Mouse (Mus musculus): ENCODE measurements at regions not wholly inside any gene's neighbourhood (a gene's known extent, or its start where the extent isn't known, plus 50 kb on each side); places are given as distances from the start of the nearest gene placed in this dataset.
"Not testable (repeated sequence)": the region's sequence is repeated elsewhere in the genome, so short reads cannot be mapped to it uniquely, and the experiment has no call there.

DNA sequence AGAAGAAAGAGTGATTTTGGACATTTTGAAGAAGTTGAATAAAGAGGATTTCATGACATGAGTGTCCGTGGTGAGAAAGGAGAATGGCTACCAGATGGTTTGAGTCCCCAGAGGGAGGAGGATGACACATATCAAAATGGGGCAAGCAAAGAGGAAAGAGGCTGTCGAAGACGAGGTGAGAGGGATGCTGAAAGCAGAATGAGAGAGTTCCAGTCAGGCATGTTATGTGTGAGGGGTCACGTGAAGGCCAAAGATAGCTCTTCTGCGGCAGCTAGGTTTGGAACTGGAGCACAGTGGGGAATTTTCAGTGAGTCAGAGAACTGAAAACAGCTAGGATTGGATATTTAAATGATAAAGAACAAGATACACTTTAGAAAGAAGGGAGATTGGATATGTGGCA is 193.3 kb upstream of the Tmc3 start:
- H3K9me3 ChIP-seq: no peaks in the 10 kb centered on the region
- no peak overlapping the region for H3K4me3 ChIP-seq
- H3K36me3 ChIP-seq: no peaks in the 10 kb centered on the region
- H3K27me3 ChIP-seq: no peaks in the 10 kb centered on the region
- H3K4me1 ChIP-seq: no peaks in the 10 kb centered on the region
- H3K27ac ChIP-seq: no peak overlapping the region
- no peak for ATAC-seq (ENCODE audit: insufficient number of reproducible peaks, insufficient read depth, low FRiP score, low TSS enrichment, low read depth)
- no peak overlapping the region for H3K4me2 ChIP-seq
- H3K9ac ChIP-seq: no peak overlapping the region
- 73% methylated on average over 5 of the region's 5 CpGs for WGBS

- ATAC-seq (ENCODE audit: insufficient number of reproducible peaks, insufficient read depth, low FRiP score, low TSS enrichment, low read depth): no peak
- no peaks in the 10 kb centered on the region for H3K27me3 ChIP-seq
- H3K27ac ChIP-seq: no peak overlapping the region
- H3K9ac ChIP-seq: no peak overlapping the region
- no peaks in the 10 kb centered on the region for H3K36me3 ChIP-seq
- H3K4me1 ChIP-seq: no peaks in the 10 kb centered on the region
- 84% methylated on average over 2 of the region's 2 CpGs for WGBS
- no peaks in the 10 kb centered on the region for H3K9me3 ChIP-seq
- no peak overlapping the region for H3K4me3 ChIP-seq
- no peak overlapping the region for H3K4me2 ChIP-seq
Measured at GRCm38 (mm10) chr7:83392181-83392580, 192.5 kb upstream of the Tmc3 start.

DNA sequence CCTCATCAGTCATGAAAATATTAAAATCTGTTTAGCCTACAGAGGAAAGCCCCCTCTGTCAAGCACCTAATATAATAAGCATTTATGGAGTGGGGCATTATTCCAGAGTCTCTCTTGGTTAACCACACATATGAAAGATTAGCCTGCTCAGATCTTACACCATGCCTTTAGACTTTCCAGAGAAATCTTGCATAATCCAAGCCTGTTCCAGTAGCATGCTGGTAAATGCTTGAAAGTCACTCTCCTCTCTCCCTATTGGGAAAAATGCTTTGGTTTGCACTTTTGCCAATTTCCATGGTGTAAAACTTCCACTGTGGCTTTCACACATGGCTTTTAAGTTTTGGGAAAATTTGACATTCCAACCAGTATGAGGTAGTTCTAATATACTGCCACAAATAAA is 192.1 kb upstream of the Tmc3 start:
- H3K9me3 ChIP-seq: no peaks in the 10 kb centered on the region
- no peak for ATAC-seq (ENCODE audit: insufficient number of reproducible peaks, insufficient read depth, low FRiP score, low TSS enrichment, low read depth)
- no peak overlapping the region for H3K27ac ChIP-seq
- H3K9ac ChIP-seq: no peak overlapping the region
- H3K36me3 ChIP-seq: no peaks in the 10 kb centered on the region
- no peaks in the 10 kb centered on the region for H3K27me3 ChIP-seq
- no peak overlapping the region for H3K4me2 ChIP-seq
- H3K4me1 ChIP-seq: no peaks in the 10 kb centered on the region
- H3K4me3 ChIP-seq: no peak overlapping the region

- no peaks in the 10 kb centered on the region for H3K4me1 ChIP-seq
- H3K27ac ChIP-seq: no peak overlapping the region
- ATAC-seq (ENCODE audit: insufficient number of reproducible peaks, insufficient read depth, low FRiP score, low TSS enrichment, low read depth): no peak
- no peaks in the 10 kb centered on the region for H3K27me3 ChIP-seq
- H3K4me2 ChIP-seq: no peak overlapping the region
- no peak overlapping the region for H3K4me3 ChIP-seq
- WGBS: 81% methylated on average over 2 of the region's 2 CpGs
- H3K9ac ChIP-seq: no peak overlapping the region
- no peaks in the 10 kb centered on the region for H3K9me3 ChIP-seq
- no peaks in the 10 kb centered on the region for H3K36me3 ChIP-seq
Measured at GRCm38 (mm10) chr7:83394156-83394555, 190.6 kb upstream of the Tmc3 start.

DNA sequence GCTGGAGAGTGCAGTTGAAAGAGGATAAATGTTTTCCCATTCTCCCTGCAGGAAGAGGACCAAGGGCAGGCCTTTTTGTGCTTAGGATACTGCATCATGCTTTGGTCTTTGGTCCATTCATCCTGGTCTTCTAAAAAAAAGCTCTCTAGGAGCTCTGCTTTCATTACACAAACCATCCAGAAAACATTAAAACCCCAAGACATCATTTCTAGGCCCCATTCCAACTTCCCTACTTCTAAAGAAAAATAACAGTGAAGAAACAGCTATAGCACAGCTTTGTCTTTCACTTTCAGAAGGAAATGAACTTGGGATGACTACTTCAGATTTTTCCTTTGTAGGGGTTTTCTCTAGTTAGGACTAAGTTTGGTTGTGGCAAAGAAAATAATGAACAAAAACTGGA is 185.1 kb upstream of the Tmc3 start:
- no peak overlapping the region for H3K4me3 ChIP-seq
- no peaks in the 10 kb centered on the region for H3K36me3 ChIP-seq
- no peaks in the 10 kb centered on the region for H3K4me1 ChIP-seq
- no peak overlapping the region for H3K4me2 ChIP-seq
- no peaks in the 10 kb centered on the region for H3K27me3 ChIP-seq
- no peak overlapping the region for H3K27ac ChIP-seq
- H3K9me3 ChIP-seq: no peaks in the 10 kb centered on the region
- no peak for ATAC-seq (ENCODE audit: insufficient number of reproducible peaks, insufficient read depth, low FRiP score, low TSS enrichment, low read depth)
- H3K9ac ChIP-seq: no peak overlapping the region

- H3K36me3 ChIP-seq: no peaks in the 10 kb centered on the region
Measured at GRCm38 (mm10) chr7:83401001-83401400, 183.7 kb upstream of the Tmc3 start.

GRCm38 (mm10) chr7:83412745-83413144 is 172.0 kb upstream of the Tmc3 start:
- not testable (repeated sequence) for H3K27me3 ChIP-seq; H3K9ac ChIP-seq; H3K4me1 ChIP-seq; H3K4me2 ChIP-seq; H3K4me3 ChIP-seq; H3K36me3 ChIP-seq; H3K27ac ChIP-seq; H3K9me3 ChIP-seq; ATAC-seq (ENCODE audit: insufficient number of reproducible peaks, insufficient read depth, low FRiP score, low TSS enrichment, low read depth)
- WGBS: 89% methylated on average over 5 of the region's 5 CpGs

More at GRCm38 (mm10) chr7:83401001-83401400, 183.7 kb upstream of the Tmc3 start:
- H3K9me3 ChIP-seq: no peaks in the 10 kb centered on the region
- no peak overlapping the region for H3K4me3 ChIP-seq
- no peak overlapping the region for H3K9ac ChIP-seq
- ATAC-seq (ENCODE audit: insufficient number of reproducible peaks, insufficient read depth, low FRiP score, low TSS enrichment, low read depth): no peak
- H3K27me3 ChIP-seq: no peaks in the 10 kb centered on the region
- WGBS: 71% methylated on average over 5 of the region's 5 CpGs
- no peaks in the 10 kb centered on the region for H3K4me1 ChIP-seq
- H3K4me2 ChIP-seq: no peak overlapping the region
- no peak overlapping the region for H3K27ac ChIP-seq

GRCm38 (mm10) chr7:83429929-83430556 is 154.7 kb upstream of the Tmc3 start:
- Histone ChIP-seq H3K9me3 (no peaks in the 10 kb centered on the region), H3K4me3 (no peak overlapping the region), H3K27me3 (no peaks in the 10 kb centered on the region), H3K4me1 (peaks cover 14% of the 10 kb centered on the region), H3K36me3 (no peaks in the 10 kb centered on the region), H3K27ac (no peak overlapping the region), H3K9ac (no peak overlapping the region), H3K4me2 (no peak overlapping the region)
- 62% methylated on average over 3 of the region's 3 CpGs for WGBS
- no peak for ATAC-seq (ENCODE audit: insufficient number of reproducible peaks, insufficient read depth, low FRiP score, low TSS enrichment, low read depth)

GRCm38 (mm10) chr7:83431094-83431493 is 153.6 kb upstream of the Tmc3 start:
- no peaks in the 10 kb centered on the region for H3K27me3 ChIP-seq
- H3K9ac ChIP-seq: no peak overlapping the region
- 41% methylated on average over 2 of the region's 2 CpGs for WGBS
- no peaks in the 10 kb centered on the region for H3K36me3 ChIP-seq
- H3K9me3 ChIP-seq: no peaks in the 10 kb centered on the region
- no peak overlapping the region for H3K4me3 ChIP-seq
- H3K4me1 ChIP-seq: peaks cover 17% of the 10 kb centered on the region
- no peak overlapping the region for H3K4me2 ChIP-seq
- ATAC-seq (ENCODE audit: insufficient number of reproducible peaks, insufficient read depth, low FRiP score, low TSS enrichment, low read depth): no peak
- no peak overlapping the region for H3K27ac ChIP-seq

DNA sequence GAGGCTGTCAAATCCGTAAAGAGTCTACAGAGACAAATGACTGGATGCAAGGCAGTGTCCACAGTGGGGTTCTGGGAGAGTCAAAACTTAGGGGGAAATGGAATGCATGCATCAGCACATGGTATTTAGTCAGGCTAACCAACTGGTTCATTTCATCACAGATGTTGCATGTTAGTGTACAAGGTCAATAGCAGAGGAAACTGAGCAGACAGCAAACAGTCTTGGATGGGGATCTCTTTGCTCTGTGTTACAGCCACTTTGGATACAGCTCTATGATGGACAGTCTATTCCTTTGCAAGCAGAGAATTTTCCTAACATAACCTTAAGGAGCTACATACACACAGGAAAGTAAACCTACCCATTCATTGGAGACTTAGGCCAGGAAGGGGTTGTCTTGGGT is 151.9 kb upstream of the Tmc3 start:
- Histone ChIP-seq H3K9ac (no peak overlapping the region), H3K27ac (no peak overlapping the region), H3K36me3 (no peaks in the 10 kb centered on the region), H3K4me2 (no peak overlapping the region), H3K9me3 (no peaks in the 10 kb centered on the region), H3K4me1 (peaks cover 17% of the 10 kb centered on the region), H3K4me3 (no peak overlapping the region), H3K27me3 (no peaks in the 10 kb centered on the region)
- 86% methylated on average over 1 of the region's 1 CpGs for WGBS
- no peak for ATAC-seq (ENCODE audit: insufficient number of reproducible peaks, insufficient read depth, low FRiP score, low TSS enrichment, low read depth)

GRCm38 (mm10) chr7:83433959-83434715 is 150.6 kb upstream of the Tmc3 start:
- Histone ChIP-seq H3K9ac (no peak overlapping the region), H3K27me3 (no peaks in the 10 kb centered on the region), H3K36me3 (no peaks in the 10 kb centered on the region), H3K4me3 (no peak overlapping the region), H3K4me1 (peaks cover 17% of the 10 kb centered on the region), H3K9me3 (no peaks in the 10 kb centered on the region), H3K4me2 (no peak overlapping the region), H3K27ac (no peak overlapping the region)
- ATAC-seq (ENCODE audit: insufficient number of reproducible peaks, insufficient read depth, low FRiP score, low TSS enrichment, low read depth): no peak
- WGBS: 21% methylated on average over 5 of the region's 5 CpGs

- no peaks in the 10 kb centered on the region for H3K27me3 ChIP-seq
- no peak overlapping the region for H3K9ac ChIP-seq
- ATAC-seq (ENCODE audit: insufficient number of reproducible peaks, insufficient read depth, low FRiP score, low TSS enrichment, low read depth): no peak
- H3K4me1 ChIP-seq: peaks cover 11% of the 10 kb centered on the region
- H3K36me3 ChIP-seq: no peaks in the 10 kb centered on the region
- WGBS: 60% methylated on average over 7 of the region's 7 CpGs
- H3K4me2 ChIP-seq: no peak overlapping the region
- no peak overlapping the region for H3K4me3 ChIP-seq
- no peaks in the 10 kb centered on the region for H3K9me3 ChIP-seq
- H3K27ac ChIP-seq: no peak overlapping the region
Measured at GRCm38 (mm10) chr7:83438538-83439393, 146.0 kb upstream of the Tmc3 start.
